Mouse (Mus musculus) cerebellum, adult 11-12 months (tissue): ENCODE data around the gene Narfl.
"Not testable (repeated sequence)": the region's sequence is repeated elsewhere in the genome, so short reads cannot be mapped to it uniquely, and the experiment has no call there.

Experiments used
- DNase-seq: peaks from one replicate; pipeline ENCODE4 v3.0.0; 2022

Gene Narfl

GRCm38 (mm10) chr17:25773549-25774120, at the start of gene Narfl:
Narfl (plus strand) TSS chr17:25773776.
- peak; percentile 96 for DNase-seq

- DNase-seq = no peak
These were observed 49.7 kb upstream of the Narfl start for GRCm38 (mm10) chr17:25723919-25724318.

GRCm38 (mm10) chr17:25725264-25725663, 48.3 kb upstream of the Narfl start:
- no peak for DNase-seq

DNA sequence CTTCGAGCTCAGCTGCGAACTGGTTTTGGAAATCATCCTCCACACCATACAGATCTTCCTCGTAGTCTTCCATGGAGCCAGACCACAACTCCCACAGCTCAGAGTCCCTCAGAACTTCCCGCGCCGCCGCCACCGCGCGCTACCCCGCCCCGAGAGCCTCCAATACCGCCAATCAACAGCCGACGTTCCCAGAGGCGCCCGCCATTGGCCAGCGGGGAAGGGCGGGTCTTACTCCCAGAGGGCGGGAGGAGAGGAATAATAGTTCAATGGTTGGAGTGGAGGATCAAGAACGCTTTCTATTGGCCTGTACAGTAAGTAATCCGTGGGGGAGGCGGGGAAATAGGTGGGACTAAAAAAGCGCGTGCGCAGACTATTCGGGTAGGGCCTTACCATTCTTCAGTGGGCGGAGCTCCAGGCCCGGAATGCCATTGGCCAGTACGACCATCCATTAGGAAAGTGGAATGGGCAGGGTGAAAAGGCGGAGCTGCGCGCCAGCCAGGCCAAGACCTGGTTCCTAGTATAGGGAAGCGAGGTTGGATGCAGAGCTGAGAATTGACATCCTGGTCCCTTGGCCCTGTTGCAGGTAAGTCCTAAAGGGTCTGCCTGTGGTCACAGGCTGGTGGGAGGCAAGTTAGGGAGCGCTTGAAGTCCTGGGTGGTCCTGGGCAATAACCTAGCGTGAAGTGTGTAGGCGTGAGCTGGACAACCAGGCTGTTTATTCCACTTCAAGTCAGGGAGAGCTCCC, 46.1 kb upstream of the Narfl start, which contains the start of the genes Chtf18 and Rpusd1:
Chtf18 (minus strand) TSS at position 155 of the 744 bp plus-strand sequence.
Rpusd1 (plus strand) TSS at position 406 of the 744 bp plus-strand sequence.
- peak; percentile 100 for DNase-seq

GRCm38 (mm10) chr17:25728009-25728270, 45.6 kb upstream of the Narfl start:
- DNase-seq = no peak

- DNase-seq = peak; percentile 76
These were observed 41.5 kb upstream of the Narfl start for GRCm38 (mm10) chr17:25732082-25732481.

GRCm38 (mm10) chr17:25735246-25735645, 38.3 kb upstream of the Narfl start:
- no peak for DNase-seq

DNA sequence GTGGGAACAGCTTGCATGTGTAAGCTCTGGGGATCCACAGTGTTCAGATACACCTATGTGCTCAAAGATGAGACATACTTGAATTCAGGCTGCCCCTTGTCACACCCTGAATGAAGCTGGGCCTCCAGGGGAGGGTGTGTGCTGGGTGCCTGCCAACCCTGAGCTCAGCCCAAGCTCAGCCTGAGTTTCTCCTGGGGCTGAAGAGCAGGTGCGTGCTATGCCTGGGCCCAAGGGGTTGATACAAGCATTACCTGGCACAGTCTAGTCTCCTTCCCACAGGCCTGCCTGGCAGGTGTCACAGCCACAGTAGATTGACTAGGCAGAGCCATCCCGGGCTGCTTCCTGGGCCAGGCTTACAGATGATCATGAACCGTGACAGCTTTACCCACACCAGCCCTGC, 37.8 kb upstream of the Narfl start, which contains the start of gene Mslnl:
Mslnl (plus strand) TSS at position 298 of the 400 bp plus-strand sequence.
- no peak for DNase-seq

DNA sequence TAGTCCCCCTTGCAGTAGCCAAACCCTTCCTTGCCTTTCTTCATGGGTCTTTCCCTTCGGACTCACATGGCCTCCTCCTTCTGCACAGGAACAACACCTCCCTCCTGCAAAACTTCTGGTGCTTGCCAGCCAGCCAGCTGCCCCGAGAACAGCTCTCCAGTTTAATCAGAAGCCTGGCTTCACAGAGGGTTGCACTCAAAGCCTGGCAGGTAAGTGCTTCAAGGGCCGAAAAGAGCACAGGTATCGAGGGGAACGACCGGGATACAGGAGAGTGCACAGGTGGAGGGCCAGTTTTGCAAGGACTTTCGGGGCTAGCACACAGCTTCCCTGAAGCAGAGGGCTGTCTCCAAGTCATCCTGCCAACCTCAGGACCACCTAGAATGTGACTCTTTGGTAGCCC, 34.7 kb upstream of the Narfl start:
- DNase-seq = no peak

DNA sequence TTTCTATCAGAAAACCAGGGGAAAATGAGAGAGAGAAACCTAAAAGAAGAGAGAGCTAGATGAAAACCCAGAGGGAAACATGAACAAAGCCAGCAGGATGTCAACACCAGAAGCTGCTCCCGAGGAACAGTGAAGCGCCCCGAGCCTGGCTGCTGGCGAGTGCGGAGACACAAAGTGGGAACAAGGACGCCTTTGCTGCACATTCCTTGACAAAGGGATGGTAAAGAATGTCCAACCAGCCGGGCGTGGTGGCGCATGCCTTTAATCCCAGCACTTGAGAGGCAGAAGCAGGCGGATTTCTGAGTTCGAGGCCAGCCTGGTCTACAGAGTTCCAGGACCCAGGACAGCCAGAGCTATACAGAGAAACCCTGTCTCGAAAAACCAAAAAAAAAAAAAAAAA, 32.1 kb upstream of the Narfl start:
- DNase-seq = not testable (repeated sequence)

GRCm38 (mm10) chr17:25743831-25744230, 29.7 kb upstream of the Narfl start:
- no peak for DNase-seq

DNA sequence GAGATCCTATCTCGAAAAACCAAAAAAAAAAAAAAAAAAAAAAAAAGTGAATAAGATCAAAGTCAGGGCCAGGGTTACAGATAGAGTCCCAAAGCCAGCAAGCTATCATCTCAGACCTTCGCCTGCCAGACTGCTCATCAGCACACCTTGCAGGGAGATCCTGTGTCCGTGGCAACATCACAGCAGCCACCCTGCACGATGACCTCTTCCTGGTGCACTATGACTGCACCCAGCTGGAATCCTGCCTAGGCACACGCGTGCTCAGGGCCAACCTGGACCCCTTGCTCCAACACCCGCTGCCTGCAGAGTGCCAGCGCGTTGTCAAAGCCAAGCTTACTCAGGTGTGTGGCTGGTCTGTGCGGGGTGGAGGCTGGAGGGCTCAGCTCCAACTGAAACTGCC, 29.3 kb upstream of the Narfl start:
- no peak for DNase-seq

DNA sequence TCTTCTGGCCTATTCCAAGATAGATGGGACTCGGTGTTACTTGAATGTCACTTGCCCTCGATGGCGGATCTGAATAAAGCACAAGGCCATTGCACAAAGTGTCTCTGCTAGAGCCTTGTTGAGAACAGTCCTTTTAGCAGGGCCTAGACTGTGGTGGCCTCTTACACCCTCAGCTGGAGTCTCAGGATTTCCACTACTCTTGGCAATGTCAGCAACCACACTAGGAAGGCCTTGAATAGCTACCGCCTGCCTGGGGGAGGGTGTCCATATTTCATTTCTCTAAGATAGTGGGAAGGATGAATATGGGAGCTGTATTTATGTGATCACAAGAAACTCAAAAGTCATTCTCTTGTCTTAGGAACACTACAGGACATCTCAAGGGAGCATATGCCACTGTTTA, 25.3 kb upstream of the Narfl start:
- no peak for DNase-seq

DNA sequence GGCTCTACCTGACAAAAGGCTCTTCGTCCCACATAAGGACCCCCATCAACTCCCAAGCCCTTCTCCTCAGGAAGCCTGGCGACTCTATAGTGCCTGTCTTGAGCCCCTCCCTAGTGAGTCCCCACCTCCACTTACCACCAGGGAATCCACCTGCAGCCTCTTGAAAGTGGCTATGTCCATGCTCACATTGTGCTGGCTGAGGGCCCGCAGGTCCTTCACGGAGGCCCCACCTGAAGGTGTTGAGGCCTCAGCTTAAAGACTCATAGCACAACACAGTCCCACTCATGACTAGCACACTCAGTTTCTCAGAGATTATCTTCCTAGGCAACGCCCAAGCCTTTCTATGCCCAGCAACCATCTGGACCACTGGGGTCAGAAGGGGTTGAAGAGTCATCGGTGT, 24.3 kb upstream of the Narfl start:
- DNase-seq = no peak

DNA sequence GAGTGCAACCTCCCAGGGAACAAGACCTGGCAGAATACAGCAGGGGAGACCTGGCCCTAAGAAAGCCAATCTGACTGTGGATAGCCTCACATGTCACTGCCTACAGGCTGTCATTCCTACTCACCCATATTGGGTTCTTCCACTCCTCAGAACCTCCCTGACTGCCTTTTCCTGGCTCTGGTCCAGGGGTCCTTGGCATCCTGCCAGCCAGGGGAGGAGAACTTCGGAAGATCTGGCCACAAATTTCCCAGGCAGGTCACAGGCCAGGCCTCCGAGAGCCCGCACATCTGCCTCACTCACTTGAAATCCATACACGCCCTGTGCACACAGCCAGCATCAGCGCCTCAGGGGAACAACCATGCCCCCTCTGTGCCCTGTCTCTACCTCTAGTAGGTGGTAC, 22.1 kb upstream of the Narfl start:
- DNase-seq = no peak

- no peak for DNase-seq
These were observed 19.3 kb upstream of the Narfl start, which contains the start of gene Msln for GRCm38 (mm10) chr17:25754241-25754640. Msln (minus strand) TSS chr17:25754378.

GRCm38 (mm10) chr17:25755086-25755485, 18.5 kb upstream of the Narfl start:
- no peak for DNase-seq

DNA sequence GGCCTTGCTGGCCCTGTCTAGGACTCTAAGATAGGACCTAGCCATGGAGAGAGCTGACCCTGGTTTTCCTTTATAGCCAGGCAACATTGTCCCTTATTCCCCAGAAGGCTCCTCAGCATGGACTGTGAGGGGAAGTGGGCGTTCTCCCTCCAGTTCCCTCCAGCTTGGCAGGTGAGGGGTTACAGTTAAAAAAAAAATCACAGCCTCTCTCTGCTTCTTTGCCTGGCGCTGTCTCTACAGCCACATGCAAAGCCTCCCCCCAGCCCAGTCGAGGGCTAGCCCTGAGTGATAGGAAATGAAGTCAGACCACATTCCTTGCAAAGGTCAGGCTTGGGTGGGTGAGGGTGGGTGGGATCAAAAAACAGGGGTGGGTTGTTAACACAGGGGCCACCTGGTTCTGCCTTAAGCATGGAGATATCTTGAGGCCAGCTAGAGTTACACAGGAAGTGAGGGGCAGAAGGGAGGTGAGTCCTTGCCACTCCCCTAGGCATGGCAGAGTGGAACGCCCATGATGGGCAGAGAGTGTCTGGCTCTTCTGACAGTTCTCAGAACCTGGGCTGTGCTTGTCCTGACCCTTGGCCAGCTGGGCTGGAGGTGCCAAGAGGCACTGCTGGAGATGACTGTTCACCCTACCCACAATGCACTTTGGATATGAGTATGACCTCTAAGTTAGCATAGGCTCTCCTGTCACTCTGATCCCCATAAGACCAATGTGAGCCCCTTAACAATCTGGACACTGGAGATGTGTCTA, 17.8 kb upstream of the Narfl start:
- DNase-seq = no peak

DNA sequence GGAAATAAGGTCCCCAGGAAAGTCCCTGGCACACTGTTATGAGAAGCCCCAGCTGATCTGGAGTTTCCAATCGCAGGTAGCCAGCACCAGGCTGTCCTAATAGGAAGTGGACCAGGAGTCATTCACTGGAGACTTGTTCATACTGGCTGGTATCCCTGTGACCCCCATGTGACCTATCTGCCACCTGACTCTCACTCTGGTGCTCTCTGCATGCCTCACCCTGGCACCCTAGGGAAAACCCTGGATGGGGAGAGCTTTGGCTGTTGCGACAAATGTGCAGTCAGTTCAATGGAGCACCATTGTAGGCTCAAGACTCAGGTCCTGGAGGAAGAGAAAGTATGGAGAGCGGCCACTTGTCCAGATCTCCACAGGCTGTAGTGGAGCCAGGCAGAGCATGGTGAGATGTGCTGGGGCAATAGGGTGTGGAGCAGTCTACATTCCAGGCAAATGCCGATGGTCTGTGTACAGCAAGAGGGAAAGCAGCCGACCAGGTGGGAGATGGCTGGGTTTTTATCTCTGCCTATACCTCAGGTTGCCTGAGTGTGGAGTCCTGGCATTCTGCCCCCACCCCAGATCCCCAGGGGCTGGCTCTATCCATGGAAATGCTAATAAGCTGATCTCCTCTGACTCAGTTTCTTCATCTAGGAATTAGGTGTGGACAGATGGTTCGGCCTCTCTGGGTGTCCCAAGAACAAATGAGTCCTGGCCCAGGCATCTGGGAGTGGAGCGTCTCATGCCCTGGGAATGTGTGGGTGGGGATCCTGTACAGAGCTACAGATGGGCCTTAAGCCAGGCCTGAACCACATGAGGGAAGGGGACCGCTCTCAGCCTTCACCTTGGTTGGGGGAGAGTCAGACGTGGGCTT, 17.0 kb upstream of the Narfl start:
- no peak for DNase-seq

DNA sequence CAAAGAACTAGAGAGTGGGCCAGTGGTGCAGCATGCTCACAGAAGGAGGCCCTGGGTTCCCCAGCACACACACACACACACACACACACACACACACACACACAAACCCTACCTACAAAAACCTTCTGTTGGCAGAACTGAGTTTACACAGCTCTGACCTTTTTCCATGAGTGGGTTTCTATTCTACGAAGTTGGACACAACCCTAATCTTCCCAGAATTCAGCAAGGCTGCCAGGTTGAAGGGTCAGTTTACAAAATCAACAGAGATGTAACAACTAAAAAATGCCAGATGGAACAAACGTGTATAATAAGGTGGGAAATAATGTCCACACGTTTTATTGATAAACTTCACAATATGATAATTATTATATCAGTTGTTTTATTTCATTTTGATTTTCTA, 15.9 kb upstream of the Narfl start:
- DNase-seq = no peak

- DNase-seq = no peak
These were observed 13.4 kb upstream of the Narfl start for GRCm38 (mm10) chr17:25760148-25760547.

GRCm38 (mm10) chr17:25761561-25761970, 12.0 kb upstream of the Narfl start:
- no peak for DNase-seq

DNA sequence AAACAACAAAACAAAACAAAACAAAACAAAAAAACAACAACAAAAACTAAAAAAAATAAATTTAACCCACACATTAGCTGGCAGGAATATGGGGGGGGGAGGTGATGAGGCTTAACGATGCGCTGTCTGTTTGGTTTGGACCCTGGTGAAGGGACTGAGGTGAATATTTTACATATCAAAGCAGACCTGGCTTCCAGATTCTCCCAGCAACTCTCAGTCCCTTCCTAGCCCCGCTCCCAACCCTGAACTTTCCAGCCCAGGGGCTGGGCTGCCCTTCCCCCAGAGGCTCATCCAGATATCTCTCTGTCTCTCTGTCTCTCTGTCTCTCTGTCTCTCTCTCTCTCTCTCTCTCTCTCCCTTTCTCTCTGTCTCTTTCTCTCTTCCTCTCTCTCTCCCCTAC, 11.0 kb upstream of the Narfl start:
- DNase-seq = no peak
